Mouse (Mus musculus): ENCODE measurements around the gene Peak1. TPM values are rescaled to one million over a fixed set of nuclear protein-coding genes. Genes with fewer than 3 reads are reported as not detected.

Gene Peak1
- total and polyA plus RNA-seq, 3 experiments, result 2.8 to 13.3 (median 5.4) TPM

GRCm38 (mm10) chr9:56259790-56260494 is 157.9 kb downstream of the Peak1 start:
- Histone ChIP-seq H3K9ac (ENCODE audit: insufficient read depth, low read depth) (no peak overlapping the region), H3K27ac (ENCODE audit: insufficient read depth, low read depth) (no peak overlapping the region), H3K4me2 (ENCODE audit: insufficient read depth, low read depth, poor library complexity, severe bottlenecking) (no peak overlapping the region), H3K4me1 (ENCODE audit: control insufficient read depth in 1 of 2, insufficient read depth in 2 of 2) (peaks cover 2 to 40% of the 10 kb centered on the region in 2 experiments; a peak in 2 of 4 replicates), H3K4me3 (replicated peaks in 1 of 3; ENCODE audit: low read depth in 2 of 3, low read length in 2 of 3, poor library complexity in 1 of 3) (no peak overlapping the region), H3K27me3 (replicated peaks) (no peaks in the 10 kb centered on the region), H3K36me3 (replicated peaks in 1 of 2; ENCODE audit: control insufficient read depth in 1 of 2, insufficient read depth in 1 of 2, low read length in 1 of 2) (peaks cover 0 to 57% of the 10 kb centered on the region in 2 experiments), H3K9me3 (replicated peaks; ENCODE audit: low read length) (peaks cover 4% of the 10 kb centered on the region), H3K79me2 (replicated peaks; ENCODE audit: control insufficient read depth, extremely low read depth, insufficient read depth, poor library complexity, severe bottlenecking) (no peaks in the 10 kb centered on the region)
- dilution Hi-C loops (cut with MboI; ENCODE audit: extremely low pct_ligation_motif_present, extremely low pct_unique_long_range_greater_than_20kb, low sequenced_read_pairs) (no loop called here), in situ Hi-C loops (cut with MboI; ENCODE audit: low pct_ligation_motif_present, low pct_unique_long_range_greater_than_20kb, low sequenced_read_pairs) (loop anchor here (5.0 to 25.0 kb wide), 3 partner anchors 57 to 285 kb away; partner anchors contain the start of genes Hmg20a and Peak1)
- no peak for TF ChIP-seq ZKSCAN1 (IDR thresholded peaks at IDR 0.05; ENCODE audit: borderline replicate concordance, low read depth, low read length)
- TF ChIP-seq CHD1 (IDR thresholded peaks at IDR 0.05; ENCODE audit: low read depth, low read length), result no peak
- TF ChIP-seq UBTF (IDR thresholded peaks at IDR 0.05; ENCODE audit: low read depth, low read length), result no peak
- no peak for TF ChIP-seq TCF12 (IDR thresholded peaks at IDR 0.05; ENCODE audit: low read depth, low read length)
- TF ChIP-seq BHLHE40 (IDR thresholded peaks at IDR 0.05; ENCODE audit: low read depth, low read length), result no peak
- no peak for TF ChIP-seq CTCF (conservative IDR thresholded peaks at IDR 0.05 in 1 of 2, IDR thresholded peaks at IDR 0.05 in 1 of 2; ENCODE audit: low read depth in 2 of 2, low read length in 2 of 2)
- TF ChIP-seq ELF1 (IDR thresholded peaks at IDR 0.05; ENCODE audit: low read depth, low read length), result no peak
- TF ChIP-seq TBP (conservative IDR thresholded peaks at IDR 0.05; ENCODE audit: low read depth, low read length), result no peak
- TF ChIP-seq POLR2AphosphoS2 (IDR thresholded peaks at IDR 0.05; ENCODE audit: low read depth, low read length), result no peak
- TF ChIP-seq ZC3H11A (IDR thresholded peaks at IDR 0.05; ENCODE audit: low read depth, low read length), result no peak
- no peak for TF ChIP-seq KAT2A (IDR thresholded peaks at IDR 0.05; ENCODE audit: insufficient replicate concordance, low read length)
- TF ChIP-seq PAX5 (IDR thresholded peaks at IDR 0.05; ENCODE audit: low read length), result no peak
- no peak for DNase-seq (ENCODE audit: extremely low read depth)

GRCm38 (mm10) chr9:56258261-56258790 is 159.5 kb downstream of the Peak1 start:
- in situ Hi-C loops (cut with MboI; ENCODE audit: low pct_ligation_motif_present, low pct_unique_long_range_greater_than_20kb, low sequenced_read_pairs) (loop anchor here (25.0 kb wide), 1 partner anchor 154 kb away; the partner anchor contains the start of genes Hmg20a and Peak1), dilution Hi-C loops (cut with MboI; ENCODE audit: extremely low pct_ligation_motif_present, extremely low pct_unique_long_range_greater_than_20kb, low sequenced_read_pairs) (no loop called here)
- no peak overlapping the region for H3K9ac ChIP-seq (ENCODE audit: insufficient read depth, low read depth)
- H3K4me1 ChIP-seq (ENCODE audit: control insufficient read depth in 1 of 2, insufficient read depth in 2 of 2), result peaks cover 2 to 26% of the 10 kb centered on the region in 2 experiments; a peak in 2 of 4 replicates
- H3K4me2 ChIP-seq (ENCODE audit: insufficient read depth, low read depth, poor library complexity, severe bottlenecking), result no peak overlapping the region
- no peak overlapping the region for H3K27ac ChIP-seq (ENCODE audit: insufficient read depth, low read depth)
- peaks cover 0 to 62% of the 10 kb centered on the region in 2 experiments for H3K36me3 ChIP-seq (replicated peaks in 1 of 2; ENCODE audit: control insufficient read depth in 1 of 2, insufficient read depth in 1 of 2, low read length in 1 of 2)
- no peak for TF ChIP-seq HCFC1 (IDR thresholded peaks at IDR 0.05; ENCODE audit: low read depth, low read length)
- no peak for TF ChIP-seq JUND (conservative IDR thresholded peaks at IDR 0.05; ENCODE audit: low read depth, low read length)
- no peak for TF ChIP-seq EP300 (IDR thresholded peaks at IDR 0.05; ENCODE audit: low read length)
- no peak for TF ChIP-seq UBTF (IDR thresholded peaks at IDR 0.05; ENCODE audit: low read depth, low read length)
- TF ChIP-seq MYC (IDR thresholded peaks at IDR 0.05; ENCODE audit: low read depth, low read length), result no peak
- no peak for TF ChIP-seq RCOR1 (conservative IDR thresholded peaks at IDR 0.05; ENCODE audit: low read depth, low read length)
- TF ChIP-seq KAT2A (IDR thresholded peaks at IDR 0.05; ENCODE audit: insufficient replicate concordance, low read length), result no peak
- no peak for TF ChIP-seq USF2 (conservative IDR thresholded peaks at IDR 0.05; ENCODE audit: low read depth, low read length)
- no peak for TF ChIP-seq CHD2 (IDR thresholded peaks at IDR 0.05; ENCODE audit: low read length)
- no peak for TF ChIP-seq MAX (IDR thresholded peaks at IDR 0.05; ENCODE audit: low read length)
- no peak for TF ChIP-seq SIN3A (IDR thresholded peaks at IDR 0.05; ENCODE audit: low read length)
- no peak for TF ChIP-seq MXI1 (IDR thresholded peaks at IDR 0.05; ENCODE audit: low read depth, low read length)
- TF ChIP-seq JUN (IDR thresholded peaks at IDR 0.05; ENCODE audit: insufficient read depth, low read depth, low read length), result no peak
- TF ChIP-seq MAFK (IDR thresholded peaks at IDR 0.05; ENCODE audit: insufficient replicate concordance, low read length), result no peak
- no peak for TF ChIP-seq TCF12 (IDR thresholded peaks at IDR 0.05; ENCODE audit: low read depth, low read length)
- TF ChIP-seq POLR2AphosphoS2 (IDR thresholded peaks at IDR 0.05; ENCODE audit: low read depth, low read length), result no peak
- TF ChIP-seq ELF1 (IDR thresholded peaks at IDR 0.05; ENCODE audit: low read depth, low read length), result no peak
- no peaks in the 10 kb centered on the region for H3K27me3 ChIP-seq (replicated peaks)
- no peaks in the 10 kb centered on the region for H3K79me2 ChIP-seq (replicated peaks; ENCODE audit: control insufficient read depth, extremely low read depth, insufficient read depth, poor library complexity, severe bottlenecking)
- no peak overlapping the region for H3K4me3 ChIP-seq (replicated peaks in 1 of 3; ENCODE audit: low read depth in 2 of 3, low read length in 2 of 3, poor library complexity in 1 of 3)
- peaks cover 4% of the 10 kb centered on the region for H3K9me3 ChIP-seq (replicated peaks; ENCODE audit: low read length)
- DNase-seq (ENCODE audit: extremely low read depth), result no peak

Measured in CH12.LX (cell line).